Mouse (Mus musculus) liver, embryonic 12.5 days (tissue): ENCODE results near the gene Tada3. TPM values are rescaled to one million over a fixed set of nuclear protein-coding genes. Genes with fewer than 3 reads are reported as not detected.
A peak's percentile ranks its signal among the peaks of the same experiment; 100 is the strongest.

Source experiments
- ATAC-seq: fragments of 200-750 bp; cut with Nextera tagmentation; 2 replicates; pipeline ENCODE4 v1.8.0; 2017; ENCODE audit warnings: moderate number of reproducible peaks, mild to moderate bottlenecking, moderate library complexity
- H3K27ac ChIP-seq: fragments of 300-500 bp; sonication (generic); 2 replicates; pipeline ENCODE4 v1.5.1; 2016; ENCODE audit warnings: mild to moderate bottlenecking
- H3K27me3 ChIP-seq: fragments of 300-500 bp; sonication (generic); replicated peaks from 2 replicates; pipeline ENCODE4 v1.6.1; 2016; ENCODE audit warnings: mild to moderate bottlenecking, moderate library complexity
- H3K36me3 ChIP-seq: fragments of 300-500 bp; sonication (generic); 2 replicates; pipeline ENCODE4 v1.6.1; 2016; ENCODE audit warnings: mild to moderate bottlenecking, moderate library complexity
- H3K4me1 ChIP-seq: fragments of 300-500 bp; sonication (generic); 2 replicates; pipeline ENCODE4 v1.6.1; 2016
- H3K4me2 ChIP-seq: fragments of 300-500 bp; sonication (generic); 2 replicates; pipeline ENCODE4 v1.6.1; 2016; ENCODE audit warnings: mild to moderate bottlenecking, moderate library complexity
- H3K4me3 ChIP-seq: fragments of 300-500 bp; sonication (generic); 2 replicates; pipeline ENCODE4 v1.5.1; 2016; ENCODE audit warnings: mild to moderate bottlenecking, moderate library complexity
- H3K9ac ChIP-seq: fragments of 300-500 bp; sonication (generic); 2 replicates; pipeline ENCODE4 v1.6.1; 2016; ENCODE audit warnings: mild to moderate bottlenecking, moderate library complexity
- H3K9me3 ChIP-seq: fragments of 300-500 bp; sonication (generic); replicated peaks from 2 replicates; pipeline ENCODE4 v1.6.1; 2016; ENCODE audit warnings: mild to moderate bottlenecking, moderate library complexity
- WGBS: fragments of 180-500 bp; shearing (Covaris S2); methylation state at CpG from one replicate; pipeline ENCODE4 v1.1.7; 2016; ENCODE audit not compliant: insufficient replicate concordance; 5-methylcytosine and 5-hydroxymethylcytosine counted together
- polyA plus RNA-seq: library from polyadenylated mRNA; unstranded; fragments of >200 nt; fragmentation: Nextera tagmentation; extraction: Ambion mirVana; gene quantifications from 2 replicates; pipeline ENCODE4 v1.2.1, GENCODE M21; 2016

Tada3 gene
- polyA plus RNA-seq, 1 experiment from 2014 or later, result 33.3 TPM

GRCm38 (mm10) chr6:113362241-113362640 lies 15.4 kb downstream of the Tada3 start:
- Histone ChIP-seq H3K27ac (no peak overlapping the region), H3K4me2 (no peak overlapping the region), H3K27me3 (no peaks in the 10 kb centered on the region), H3K9me3 (no peaks in the 10 kb centered on the region), H3K4me3 (no peak overlapping the region), H3K4me1 (0 out of 2 replicates have a peak, but pooled peaks cover 3% of the 10 kb centered on the region), H3K36me3 (peaks cover 12% of the 10 kb centered on the region), H3K9ac (no peak overlapping the region)
- ATAC-seq, result no peak
- 80% methylated on average over 1 of the region's 1 CpGs for WGBS

GRCm38 (mm10) chr6:113361476-113361875 lies 16.2 kb downstream of the Tada3 start:
- H3K36me3 ChIP-seq, result peaks cover 5% of the 10 kb centered on the region
- H3K27me3 ChIP-seq, result no peaks in the 10 kb centered on the region
- H3K4me1 ChIP-seq, result 0 out of 2 replicates have a peak, but pooled peaks cover 3% of the 10 kb centered on the region
- 57% methylated on average over 4 of the region's 4 CpGs for WGBS
- no peak overlapping the region for H3K4me2 ChIP-seq
- H3K9me3 ChIP-seq, result no peaks in the 10 kb centered on the region
- no peak for ATAC-seq
- no peak overlapping the region for H3K27ac ChIP-seq
- no peak overlapping the region for H3K9ac ChIP-seq
- H3K4me3 ChIP-seq, result no peak overlapping the region

GRCm38 (mm10) chr6:113353696-113354095 lies 24.0 kb downstream of the Tada3 start:
- WGBS, result 48% methylated on average over 3 of the region's 3 CpGs
- Histone ChIP-seq H3K4me3 (no peak overlapping the region), H3K9me3 (no peaks in the 10 kb centered on the region), H3K4me2 (no peak overlapping the region), H3K36me3 (no peaks in the 10 kb centered on the region), H3K4me1 (peaks cover 8% of the 10 kb centered on the region; the same call in 1 of the 2 replicates), H3K27me3 (0 out of 2 replicates have a peak, but pooled peaks cover 5% of the 10 kb centered on the region), H3K9ac (no peak overlapping the region), H3K27ac (no peak overlapping the region)
- no peak for ATAC-seq

GRCm38 (mm10) chr6:113352820-113353219 lies 24.9 kb downstream of the Tada3 start:
- H3K4me3 ChIP-seq, result no peak overlapping the region
- H3K9me3 ChIP-seq, result no peaks in the 10 kb centered on the region
- no peak overlapping the region for H3K27ac ChIP-seq
- H3K4me2 ChIP-seq, result no peak overlapping the region
- no peak for ATAC-seq
- no peak overlapping the region for H3K9ac ChIP-seq
- H3K4me1 ChIP-seq, result peaks cover 8% of the 10 kb centered on the region; the same call in 1 of the 2 replicates
- WGBS, result 67% methylated on average over 3 of the region's 3 CpGs
- no peaks in the 10 kb centered on the region for H3K36me3 ChIP-seq
- 0 out of 2 replicates have a peak, but pooled peaks cover 5% of the 10 kb centered on the region for H3K27me3 ChIP-seq

- no peak overlapping the region for H3K27ac ChIP-seq
- 0 out of 2 replicates have a peak, but pooled peaks cover 5% of the 10 kb centered on the region for H3K27me3 ChIP-seq
- no peak for ATAC-seq
- peaks cover 8% of the 10 kb centered on the region; the same call in 1 of the 2 replicates for H3K4me1 ChIP-seq
- H3K36me3 ChIP-seq, result no peaks in the 10 kb centered on the region
- 27% methylated on average over 10 of the region's 10 CpGs for WGBS
- no peak overlapping the region for H3K4me2 ChIP-seq
- H3K4me3 ChIP-seq, result no peak overlapping the region
- no peak overlapping the region for H3K9ac ChIP-seq
- H3K9me3 ChIP-seq, result no peaks in the 10 kb centered on the region
These were observed 26.0 kb downstream of the Tada3 start for GRCm38 (mm10) chr6:113351653-113352052.

- no peaks in the 10 kb centered on the region for H3K36me3 ChIP-seq
- H3K27me3 ChIP-seq, result 0 out of 2 replicates have a peak, but pooled peaks cover 5% of the 10 kb centered on the region
- no peak overlapping the region for H3K4me2 ChIP-seq
- peaks cover 8% of the 10 kb centered on the region; the same call in 1 of the 2 replicates for H3K4me1 ChIP-seq
- ATAC-seq, result no peak
- WGBS, result 76% methylated on average over 1 of the region's 1 CpGs
- H3K27ac ChIP-seq, result no peak overlapping the region
- H3K9ac ChIP-seq, result no peak overlapping the region
- H3K4me3 ChIP-seq, result no peak overlapping the region
- no peaks in the 10 kb centered on the region for H3K9me3 ChIP-seq
These were observed 26.5 kb downstream of the Tada3 start for GRCm38 (mm10) chr6:113351161-113351560.

GRCm38 (mm10) chr6:113350538-113350937 lies 27.1 kb downstream of the Tada3 start:
- no peak for ATAC-seq
- H3K27me3 ChIP-seq, result 0 out of 2 replicates have a peak, but pooled peaks cover under 1% of the 10 kb centered on the region
- no peak overlapping the region for H3K27ac ChIP-seq
- H3K4me1 ChIP-seq, result peaks cover 8% of the 10 kb centered on the region; the same call in 1 of the 2 replicates
- H3K4me2 ChIP-seq, result no peak overlapping the region
- H3K4me3 ChIP-seq, result no peak overlapping the region
- H3K36me3 ChIP-seq, result no peaks in the 10 kb centered on the region
- H3K9ac ChIP-seq, result no peak overlapping the region
- no peaks in the 10 kb centered on the region for H3K9me3 ChIP-seq

- Histone ChIP-seq H3K9me3 (no peaks in the 10 kb centered on the region), H3K27me3 (no peaks in the 10 kb centered on the region), H3K9ac (no peak overlapping the region), H3K36me3 (no peaks in the 10 kb centered on the region), H3K4me1 (peaks cover 34% of the 10 kb centered on the region), H3K4me2 (no peak overlapping the region), H3K4me3 (no peak overlapping the region), H3K27ac (no peak overlapping the region)
- no peak for ATAC-seq
- WGBS, result 60% methylated on average over 4 of the region's 4 CpGs
These were observed 30.8 kb downstream of the Tada3 start for GRCm38 (mm10) chr6:113346897-113347296.

- no peak for ATAC-seq
- Histone ChIP-seq H3K9ac (peak overlapping the region; percentile 68; the same call in 1 of the 2 replicates), H3K4me2 (peak overlapping the region; percentile 74), H3K36me3 (peaks cover 12% of the 10 kb centered on the region), H3K27me3 (no peaks in the 10 kb centered on the region), H3K4me3 (no peak overlapping the region), H3K27ac (no peak overlapping the region; the same call in 1 of the 2 replicates), H3K9me3 (no peaks in the 10 kb centered on the region), H3K4me1 (peaks cover 48% of the 10 kb centered on the region)
- WGBS, result 38% methylated on average over 2 of the region's 2 CpGs
These were observed 33.4 kb downstream of the Tada3 start for GRCm38 (mm10) chr6:113344321-113344720.

GRCm38 (mm10) chr6:113343177-113344092 lies 34.2 kb downstream of the Tada3 start, which contains the start of gene Camk1:
Camk1 (minus strand) TSS chr6:113343984.
- H3K4me1 ChIP-seq, result peaks cover 48% of the 10 kb centered on the region
- ATAC-seq, result peak; percentile 76
- H3K9ac ChIP-seq, result peak within 1 kb of the TSS; percentile 68
- H3K27me3 ChIP-seq, result no peaks in the 10 kb centered on the region
- H3K36me3 ChIP-seq, result peaks cover 18% of the 10 kb centered on the region
- H3K9me3 ChIP-seq, result no peaks in the 10 kb centered on the region
- H3K4me2 ChIP-seq, result peak within 1 kb of the TSS; percentile 74
- WGBS, result 17% methylated on average over 32 of the region's 32 CpGs
- peak within 1 kb of the TSS; percentile 55 for H3K4me3 ChIP-seq
- H3K27ac ChIP-seq, result no peak within 1 kb of the TSS; the same call in 1 of the 2 replicates

- H3K9ac ChIP-seq, result no peak overlapping the region
- WGBS, result 33% methylated on average over 4 of the region's 7 CpGs
- H3K27me3 ChIP-seq, result no peaks in the 10 kb centered on the region
- H3K4me3 ChIP-seq, result no peak overlapping the region
- peaks cover 51% of the 10 kb centered on the region for H3K4me1 ChIP-seq
- no peaks in the 10 kb centered on the region for H3K9me3 ChIP-seq
- no peak for ATAC-seq
- no peak overlapping the region for H3K27ac ChIP-seq
- peak overlapping the region; percentile 74 for H3K4me2 ChIP-seq
- peaks cover 24% of the 10 kb centered on the region for H3K36me3 ChIP-seq
These were observed 35.4 kb downstream of the Tada3 start for GRCm38 (mm10) chr6:113342297-113342696.

- ATAC-seq, result no peak
- no peaks in the 10 kb centered on the region for H3K27me3 ChIP-seq
- H3K4me2 ChIP-seq, result peak overlapping the region; percentile 4; the same call in 1 of the 2 replicates
- no peaks in the 10 kb centered on the region for H3K9me3 ChIP-seq
- peaks cover 56% of the 10 kb centered on the region for H3K4me1 ChIP-seq
- H3K9ac ChIP-seq, result no peak overlapping the region
- peaks cover 24% of the 10 kb centered on the region for H3K36me3 ChIP-seq
- WGBS, result 45% methylated on average over 6 of the region's 6 CpGs
- H3K4me3 ChIP-seq, result no peak overlapping the region
- H3K27ac ChIP-seq, result peak overlapping the region; percentile 6; the same call in 1 of the 2 replicates
These were observed 36.1 kb downstream of the Tada3 start for GRCm38 (mm10) chr6:113341574-113341973.
